Mouse (Mus musculus): ENCODE data around the gene Lmod2. TPM values are rescaled to one million over a fixed set of nuclear protein-coding genes. Genes with fewer than 3 reads are reported as not detected.

Gene Lmod2
- 0.07 and 0.12 TPM in 2 replicates for polyA plus RNA-seq (2012; rRNA removed)

GRCm38 (mm10) chr6:24597500-24597899, at the start of gene Lmod2:
Gene Lmod2, plus strand, starts transcription at chr6:24597762.

Other genes starting within 250 kb of the Lmod2 start
- 0.01 and 0.02 TPM in 2 replicates for gene Iqub, start 82.7 kb upstream of the Lmod2 start, polyA plus RNA-seq (2012; rRNA removed)
- gene Ndufa5, start 69.7 kb upstream of the Lmod2 start, polyA plus RNA-seq (2012; rRNA removed): 15.0 and 18.0 TPM in 2 replicates
- 0.01 and 0.02 TPM in 2 replicates for gene Asb15, start 69.6 kb upstream of the Lmod2 start, polyA plus RNA-seq (2012; rRNA removed)
- gene Wasl, start 67.2 kb downstream of the Lmod2 start, polyA plus RNA-seq (2012; rRNA removed): 8.4 and 9.8 TPM in 2 replicates
- gene Hyal6, start 135.5 kb downstream of the Lmod2 start, polyA plus RNA-seq (2012; rRNA removed): not detected in 2 replicates
- not detected in 2 replicates for gene Hyal4, start 150.6 kb downstream of the Lmod2 start, polyA plus RNA-seq (2012; rRNA removed)
- gene Spam1, start 193.4 kb downstream of the Lmod2 start, polyA plus RNA-seq (2012; rRNA removed): not detected in 2 replicates